Mouse (Mus musculus): ENCODE measurements around the gene Gm4792. TPM values are rescaled to one million over a fixed set of nuclear protein-coding genes. Genes with fewer than 3 reads are reported as not detected.

Gm4792 gene
- polyA plus RNA-seq, 1 experiment, result not detected

DNA sequence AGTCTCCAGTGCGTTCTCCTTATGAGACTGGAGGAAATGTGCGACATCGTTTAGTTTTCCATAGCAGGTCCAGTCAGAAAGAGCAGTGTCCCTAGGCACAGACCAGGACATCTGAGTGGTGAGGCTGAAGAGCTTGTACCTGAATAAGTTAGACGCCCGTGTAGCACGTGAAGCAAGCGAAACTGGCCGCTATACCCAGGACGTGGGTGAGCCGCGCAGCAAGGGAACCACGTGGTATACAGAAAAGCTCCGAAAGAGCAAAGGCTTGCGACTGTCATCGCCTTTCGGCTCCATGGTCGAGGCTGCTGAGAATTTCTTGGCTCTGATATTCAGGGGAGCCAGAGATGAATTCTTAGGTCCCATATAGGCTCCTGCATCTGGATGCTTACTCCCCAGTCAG, 43.0 kb upstream of the Gm4792 start:
- WGBS, result 57% methylated on average over 17 of the region's 17 CpGs
- no peaks in the 10 kb centered on the region; the same call in 1 of the 2 replicates for H3K4me1 ChIP-seq (ENCODE audit: control insufficient read depth, insufficient read depth, low read length)
- H3K27ac ChIP-seq (ENCODE audit: control insufficient read depth, insufficient read depth, low read depth, low read length, poor library complexity), result no peak overlapping the region; the same call in 1 of the 2 replicates
- H3K4me3 ChIP-seq (replicated peaks; ENCODE audit: control insufficient read depth, low read depth, low read length), result peak overlapping the region; percentile 29
- TF ChIP-seq CTCF (IDR thresholded peaks at IDR 0.05; ENCODE audit: control insufficient read depth, insufficient read depth, low read length), result no peak
- no peak for TF ChIP-seq POLR2A (IDR thresholded peaks at IDR 0.05; ENCODE audit: borderline replicate concordance, control insufficient read depth, low read depth, low read length)

- WGBS, result 80% methylated on average over 6 of the region's 6 CpGs
- TF ChIP-seq POLR2A (IDR thresholded peaks at IDR 0.05; ENCODE audit: borderline replicate concordance, control insufficient read depth, low read depth, low read length) (no peak), CTCF (IDR thresholded peaks at IDR 0.05; ENCODE audit: control insufficient read depth, insufficient read depth, low read length) (no peak)
- H3K4me3 ChIP-seq (replicated peaks; ENCODE audit: control insufficient read depth, low read depth, low read length), result no peak overlapping the region
- no peaks in the 10 kb centered on the region; the same call in 1 of the 2 replicates for H3K4me1 ChIP-seq (ENCODE audit: control insufficient read depth, insufficient read depth, low read length)
- H3K27ac ChIP-seq (ENCODE audit: control insufficient read depth, insufficient read depth, low read depth, low read length, poor library complexity), result no peak overlapping the region
These were observed 37.6 kb upstream of the Gm4792 start for GRCm38 (mm10) chr10:94336071-94336470.

GRCm38 (mm10) chr10:94335047-94335446, 36.5 kb upstream of the Gm4792 start:
- Histone ChIP-seq H3K4me3 (replicated peaks; ENCODE audit: control insufficient read depth, low read depth, low read length) (no peak overlapping the region), H3K27ac (ENCODE audit: control insufficient read depth, insufficient read depth, low read depth, low read length, poor library complexity) (no peak overlapping the region), H3K4me1 (ENCODE audit: control insufficient read depth, insufficient read depth, low read length) (no peaks in the 10 kb centered on the region; the same call in 1 of the 2 replicates)
- WGBS, result 72% methylated on average over 10 of the region's 10 CpGs
- TF ChIP-seq POLR2A (IDR thresholded peaks at IDR 0.05; ENCODE audit: borderline replicate concordance, control insufficient read depth, low read depth, low read length) (no peak), CTCF (IDR thresholded peaks at IDR 0.05; ENCODE audit: control insufficient read depth, insufficient read depth, low read length) (no peak)

DNA sequence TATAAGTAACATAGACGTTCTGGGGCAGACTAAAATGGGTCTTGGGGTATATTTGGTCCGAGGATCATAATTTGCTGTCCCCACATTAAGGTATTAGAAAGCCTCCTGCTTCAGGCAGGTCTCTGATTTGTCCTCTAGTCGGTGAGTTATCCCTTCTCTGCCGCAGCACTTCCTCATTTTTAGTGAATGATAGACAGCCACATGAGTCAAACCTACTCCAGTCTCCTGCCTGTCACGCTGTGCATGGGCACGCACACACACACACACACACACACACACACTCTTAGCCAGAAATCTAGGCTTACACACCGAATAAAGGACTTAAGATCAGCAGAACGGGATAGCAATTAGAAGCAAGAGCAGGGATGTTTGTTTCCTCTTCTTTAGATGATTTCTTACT, 34.8 kb upstream of the Gm4792 start:
- H3K27ac ChIP-seq (ENCODE audit: control insufficient read depth, insufficient read depth, low read depth, low read length, poor library complexity), result no peak overlapping the region
- no peaks in the 10 kb centered on the region for H3K4me1 ChIP-seq (ENCODE audit: control insufficient read depth, insufficient read depth, low read length)
- no peak overlapping the region for H3K4me3 ChIP-seq (replicated peaks; ENCODE audit: control insufficient read depth, low read depth, low read length)
- WGBS, result 14% methylated on average over 8 of the region's 8 CpGs
- TF ChIP-seq POLR2A (IDR thresholded peaks at IDR 0.05; ENCODE audit: borderline replicate concordance, control insufficient read depth, low read depth, low read length) (no peak), CTCF (IDR thresholded peaks at IDR 0.05; ENCODE audit: control insufficient read depth, insufficient read depth, low read length) (no peak)

- Histone ChIP-seq H3K4me1 (ENCODE audit: control insufficient read depth, insufficient read depth, low read length) (no peaks in the 10 kb centered on the region), H3K27ac (ENCODE audit: control insufficient read depth, insufficient read depth, low read depth, low read length, poor library complexity) (no peak overlapping the region), H3K4me3 (replicated peaks; ENCODE audit: control insufficient read depth, low read depth, low read length) (no peak overlapping the region)
- TF ChIP-seq CTCF (IDR thresholded peaks at IDR 0.05; ENCODE audit: control insufficient read depth, insufficient read depth, low read length) (peak; percentile 48; the same call in 1 of the 2 replicates), POLR2A (IDR thresholded peaks at IDR 0.05; ENCODE audit: borderline replicate concordance, control insufficient read depth, low read depth, low read length) (no peak)
- WGBS, result 82% methylated on average over 16 of the region's 16 CpGs
These were observed 34.0 kb upstream of the Gm4792 start for GRCm38 (mm10) chr10:94332358-94333137.

DNA sequence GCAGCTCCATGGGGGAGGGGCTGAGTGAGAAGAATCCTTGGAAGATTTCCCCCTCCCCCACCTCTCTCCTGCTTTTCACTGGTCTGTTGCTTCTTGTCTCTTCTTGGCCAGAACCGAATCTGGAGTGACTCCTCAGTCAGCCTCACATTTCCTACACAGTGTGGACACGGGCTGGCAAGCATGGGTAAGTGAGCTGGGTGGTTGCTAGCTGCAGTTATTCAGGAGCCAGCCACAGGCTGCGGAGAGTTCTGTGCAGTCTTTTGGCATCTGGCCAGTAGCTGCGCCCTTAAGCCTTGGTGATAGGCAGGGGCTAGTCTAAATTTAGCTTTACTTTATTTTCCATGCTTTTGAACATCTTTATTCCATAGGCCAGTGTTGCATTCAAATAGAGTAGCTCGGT, 31.5 kb upstream of the Gm4792 start:
- no peak overlapping the region for H3K27ac ChIP-seq (ENCODE audit: control insufficient read depth, insufficient read depth, low read depth, low read length, poor library complexity)
- WGBS, result 43% methylated on average over 5 of the region's 5 CpGs
- H3K4me3 ChIP-seq (replicated peaks; ENCODE audit: control insufficient read depth, low read depth, low read length), result no peak overlapping the region
- H3K4me1 ChIP-seq (ENCODE audit: control insufficient read depth, insufficient read depth, low read length), result no peaks in the 10 kb centered on the region
- no peak for TF ChIP-seq POLR2A (IDR thresholded peaks at IDR 0.05; ENCODE audit: borderline replicate concordance, control insufficient read depth, low read depth, low read length)
- TF ChIP-seq CTCF (IDR thresholded peaks at IDR 0.05; ENCODE audit: control insufficient read depth, insufficient read depth, low read length), result no peak

DNA sequence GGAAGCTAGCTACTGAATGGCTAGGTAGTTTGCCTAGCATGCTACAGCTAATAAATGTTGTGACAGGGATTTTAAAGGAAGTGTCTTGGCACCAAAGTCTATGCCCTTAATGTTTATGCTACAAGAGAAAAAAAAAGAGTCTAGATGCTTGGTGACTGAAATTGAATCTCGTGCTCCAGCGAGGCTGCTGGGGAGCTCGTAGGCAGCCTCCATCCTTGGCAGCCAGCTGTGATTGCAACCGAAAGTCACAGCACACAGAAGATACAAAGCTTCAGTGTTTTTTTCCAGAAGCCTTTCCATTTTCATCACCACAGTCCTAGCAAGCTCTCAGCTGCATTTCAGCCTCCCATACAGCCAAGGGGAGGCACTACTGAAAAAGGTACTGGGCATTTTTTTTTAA, 20.1 kb upstream of the Gm4792 start:
- no peak for TF ChIP-seq CTCF (IDR thresholded peaks at IDR 0.05; ENCODE audit: control insufficient read depth, insufficient read depth, low read length)
- no peak for TF ChIP-seq POLR2A (IDR thresholded peaks at IDR 0.05; ENCODE audit: borderline replicate concordance, control insufficient read depth, low read depth, low read length)
- Histone ChIP-seq H3K27ac (ENCODE audit: control insufficient read depth, insufficient read depth, low read depth, low read length, poor library complexity) (no peak overlapping the region), H3K4me1 (ENCODE audit: control insufficient read depth, insufficient read depth, low read length) (no peaks in the 10 kb centered on the region), H3K4me3 (replicated peaks; ENCODE audit: control insufficient read depth, low read depth, low read length) (no peak overlapping the region)
- 79% methylated on average over 4 of the region's 4 CpGs for WGBS

DNA sequence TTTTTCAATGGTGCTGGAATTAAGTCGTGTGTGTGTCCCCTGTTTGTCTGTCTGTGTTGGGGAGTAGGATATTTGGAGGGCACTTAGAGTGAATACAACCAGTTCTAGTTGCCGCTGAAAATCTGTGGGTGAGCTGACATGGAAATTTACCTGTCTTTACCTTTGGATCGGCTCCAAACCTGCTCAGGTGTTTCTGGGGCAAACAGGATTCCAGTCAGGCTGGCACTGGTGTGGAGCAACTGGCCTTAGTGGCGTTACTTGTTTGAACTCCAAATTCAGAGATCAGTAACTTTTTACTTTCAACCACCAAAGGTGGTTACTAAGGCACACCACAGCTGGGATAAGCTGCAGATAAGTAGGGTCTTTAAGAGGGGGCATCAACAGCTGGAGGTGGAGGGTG, 14.6 kb upstream of the Gm4792 start:
- Histone ChIP-seq H3K27ac (ENCODE audit: control insufficient read depth, insufficient read depth, low read depth, low read length, poor library complexity) (no peak overlapping the region), H3K4me3 (replicated peaks; ENCODE audit: control insufficient read depth, low read depth, low read length) (no peak overlapping the region), H3K4me1 (ENCODE audit: control insufficient read depth, insufficient read depth, low read length) (no peaks in the 10 kb centered on the region)
- 75% methylated on average over 4 of the region's 4 CpGs for WGBS
- TF ChIP-seq POLR2A (IDR thresholded peaks at IDR 0.05; ENCODE audit: borderline replicate concordance, control insufficient read depth, low read depth, low read length) (no peak), CTCF (IDR thresholded peaks at IDR 0.05; ENCODE audit: control insufficient read depth, insufficient read depth, low read length) (no peak)
